Comparison of ENCODE assay signal across 8 mouse cellular contexts in the genomic region with DNA sequence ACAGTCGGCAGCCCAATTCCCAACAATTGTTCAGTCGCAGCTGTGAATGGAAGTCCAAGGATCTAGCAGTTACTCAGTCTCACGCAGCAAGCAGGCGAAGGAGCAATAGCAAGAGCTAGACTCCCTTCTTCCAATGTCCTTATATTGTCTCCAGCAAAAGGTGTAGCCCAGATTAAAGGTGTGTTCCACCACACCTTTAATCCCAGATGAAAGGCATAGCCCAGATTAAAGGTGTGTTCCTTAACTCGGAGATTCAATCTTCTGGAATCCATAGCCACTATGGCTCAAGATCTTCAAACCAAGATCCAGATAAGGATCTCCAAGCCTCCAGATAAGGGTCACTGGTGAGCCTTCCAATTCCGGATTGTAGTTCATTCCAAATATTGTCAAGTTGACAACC. TPM values are rescaled to one million over a fixed set of nuclear protein-coding genes. Genes with fewer than 3 reads are reported as not detected.
DNase-seq lines count a peak whose midpoint lies in the region; ATAC-seq and TF ChIP-seq lines count a peak whose summit lies in the region.
"Not testable (repeated sequence)": the region's sequence is repeated elsewhere in the genome, so short reads cannot be mapped to it uniquely, and the experiment has no call there.

A gene (minus strand): TSS at position 101 of the 400 bp plus-strand sequence.

- not testable (repeated sequence) for ATAC-seq in Patski; embryonic facial prominence, embryonic 12.5 days (ENCODE audit: insufficient number of reproducible peaks, insufficient read depth, low FRiP score, low TSS enrichment); kidney, embryonic 16.5 days (ENCODE audit: low FRiP score, low TSS enrichment); limb, embryonic 11.5 days (ENCODE audit: insufficient number of reproducible peaks, low FRiP score, low TSS enrichment, low read depth); megakaryocyte progenitor cell, adult 5-6 weeks (replicated peaks; ENCODE audit: poor library complexity)

- WGBS in embryonic facial prominence, embryonic 12.5 days, result 89% methylated on average over 1 of the region's 6 CpGs
- 80% methylated on average over 1 of the region's 6 CpGs for WGBS in kidney, embryonic 16.5 days
- 100% methylated on average over 1 of the region's 6 CpGs for WGBS in limb, embryonic 11.5 days
- 73% methylated on average over 1 of the region's 6 CpGs for WGBS in small intestine, adult 2 months

- H3K36me3 ChIP-seq in embryonic facial prominence, embryonic 12.5 days; kidney, embryonic 16.5 days (ENCODE audit: insufficient read depth, low read length); limb, embryonic 11.5 days (ENCODE audit: control insufficient read depth, insufficient read depth, low read length); small intestine, adult 2 months (ENCODE audit: control insufficient read depth, insufficient read depth, low read length): not testable (repeated sequence)

- POLR2A ChIA-PET in Patski (lab: Charles Lee), result not testable (repeated sequence)

- H3K4me1 ChIP-seq in embryonic facial prominence, embryonic 12.5 days; kidney, embryonic 16.5 days (ENCODE audit: insufficient read depth, low read length); limb, embryonic 11.5 days (ENCODE audit: control insufficient read depth, insufficient read depth, low read length); small intestine, adult 2 months (ENCODE audit: control insufficient read depth, insufficient read depth, insufficient read length, low read length): not testable (repeated sequence)

- not testable (repeated sequence) for H3K4me3 ChIP-seq in embryonic facial prominence, embryonic 12.5 days; kidney, embryonic 16.5 days (ENCODE audit: low read length); limb, embryonic 11.5 days (ENCODE audit: low read depth, low read length); small intestine, adult 2 months (ENCODE audit: low read depth, low read length)

- intact Hi-C loops in gastrocnemius, postnatal 14 days (cut with DNase I; ENCODE audit: low total_unique reads); heart, postnatal 36 days (cut with DNase I): not testable (repeated sequence)

- DNase-seq in Patski (ENCODE audit: low read depth, low spot score); gastrocnemius, postnatal 14 days; heart, postnatal 36 days; limb, embryonic 11.5 days (ENCODE audit: low spot score): not testable (repeated sequence)

- not testable (repeated sequence) for H3K4me2 ChIP-seq in embryonic facial prominence, embryonic 12.5 days (replicated peaks); kidney, embryonic 16.5 days (replicated peaks; ENCODE audit: low read depth, low read length); limb, embryonic 11.5 days (ENCODE audit: low read depth, severe bottlenecking)

- not testable (repeated sequence) for H3K9me3 ChIP-seq in embryonic facial prominence, embryonic 12.5 days; kidney, embryonic 16.5 days (ENCODE audit: low read length); limb, embryonic 11.5 days (ENCODE audit: control insufficient read depth, low read length)

- not testable (repeated sequence) for TF ChIP-seq CTCF in Patski (IDR thresholded peaks at IDR 0.05); small intestine, adult 2 months (IDR thresholded peaks at IDR 0.05; ENCODE audit: extremely low read depth, insufficient read length, insufficient replicate concordance, low read depth, low read length)

- H3K9ac ChIP-seq in embryonic facial prominence, embryonic 12.5 days; kidney, embryonic 16.5 days (replicated peaks; ENCODE audit: low read length); limb, embryonic 11.5 days (ENCODE audit: low read length): not testable (repeated sequence)

- not testable (repeated sequence) for H3K27me3 ChIP-seq in Patski; embryonic facial prominence, embryonic 12.5 days; kidney, embryonic 16.5 days (ENCODE audit: insufficient read depth, low read length); limb, embryonic 11.5 days (ENCODE audit: control insufficient read depth, insufficient read depth, low read length); small intestine, adult 2 months (ENCODE audit: control insufficient read depth, insufficient read depth, low read length)

- not testable (repeated sequence) for TF ChIP-seq POLR2A in small intestine, adult 2 months (IDR thresholded peaks at IDR 0.05; ENCODE audit: low read depth, low read length)

- not testable (repeated sequence) for H3K27ac ChIP-seq in embryonic facial prominence, embryonic 12.5 days; kidney, embryonic 16.5 days (ENCODE audit: low read length); limb, embryonic 11.5 days (replicated peaks; ENCODE audit: low read depth, low read length); small intestine, adult 2 months (ENCODE audit: insufficient read depth, low read depth, low read length)

- in situ Hi-C loops in Patski (cut with MboI; ENCODE audit: low pct_unique_long_range_greater_than_20kb), result not testable (repeated sequence)

- CTCF ChIA-PET in Patski (lab: Charles Lee), result not testable (repeated sequence)

RNA-seq across cellular contexts. Expression of the gene that starts here (rescaled TPM):
- 30.9 TPM for polyA plus RNA-seq in Patski (2021)
- 51.3 and 56.8 TPM in 2 replicates for polyA plus RNA-seq in embryonic facial prominence, embryonic 12.5 days (2016; fragmentation: Nextera tagmentation; extraction: Ambion mirVana)
- 10 to 100 TPM; 11.1 to 11.3 TPM for total RNA-seq in gastrocnemius, postnatal 14 days (2021)
- 10 to 100 TPM; 18.1 to 19.3 TPM for total RNA-seq in heart, postnatal 36 days (2021)
- 36.5 and 40.7 TPM in 2 replicates for polyA plus RNA-seq in kidney, embryonic 16.5 days (2015; fragmentation: Nextera tagmentation; extraction: Ambion mirVana)
- polyA plus RNA-seq in limb, embryonic 11.5 days (2014; fragmentation: Nextera tagmentation; extraction: Ambion mirVana), result 66.4 and 67.9 TPM in 2 replicates
- total RNA-seq in megakaryocyte progenitor cell, adult 5-6 weeks (2015), result 54.3 and 62.2 TPM in 2 replicates
- 39.5 and 56.5 TPM in 2 replicates for total RNA-seq in megakaryocyte progenitor cell, adult 5-6 weeks (2017)
- 4.9 and 10.2 TPM in 2 replicates for polyA plus RNA-seq in small intestine, adult 2 months (2012; rRNA removed)
